Mouse (Mus musculus) left cerebral cortex, postnatal 14 days (tissue): ENCODE results near the gene Thegl. TPM values are rescaled to one million over a fixed set of nuclear protein-coding genes. Genes with fewer than 3 reads are reported as not detected.
"Not testable (repeated sequence)": the region's sequence is repeated elsewhere in the genome, so short reads cannot be mapped to it uniquely, and the experiment has no call there.

Source experiments
- DNase-seq, 2 experiments: peaks; one replicate each; pipeline ENCODE4 v3.0.0; 2021 to 2022; ENCODE audit warnings: low spot score in 2 of 2, mixed read lengths in 1 of 2
- intact Hi-C: fragments of 180-260 bp; cut with DNase I; formaldehyde crosslinking; loops from one replicate; pipeline ENCODE4 v1.15.1; 2025
- total RNA-seq, 2 experiments: library from RNA; stranded (reverse); gene quantifications; 2 replicates each; pipeline ENCODE4 v1.2.3; 2021

Gene Thegl
- total RNA-seq, 2 experiments from 2014 or later, result 0.55 to 0.83 TPM

- intact Hi-C loops, result loop anchor here (2.0 to 5.0 kb wide), 2 partner anchors 79 to 127 kb away; no protein-coding TSS in a partner anchor
- no peak for DNase-seq
Observed at GRCm38 (mm10) chr5:77089901-77090300, 74.1 kb downstream of the Thegl start.

- DNase-seq, result peak in 1 of 2 experiments; percentile 58
Observed at GRCm38 (mm10) chr5:77090521-77091096, 74.8 kb downstream of the Thegl start.

GRCm38 (mm10) chr5:77091923-77092322, 76.1 kb downstream of the Thegl start:
- DNase-seq, result no peak
- intact Hi-C loops, result loop anchor here (5.0 kb wide), 1 partner anchor 125 kb away; no protein-coding TSS in a partner anchor

More at GRCm38 (mm10) chr5:77090521-77091096, 74.8 kb downstream of the Thegl start:
- intact Hi-C loops, result loop anchor here (5.0 kb wide), 1 partner anchor 127 kb away; no protein-coding TSS in a partner anchor

GRCm38 (mm10) chr5:77092531-77092930, 76.7 kb downstream of the Thegl start:
- intact Hi-C loops, result loop anchor here (5.0 kb wide), 1 partner anchor 125 kb away; no protein-coding TSS in a partner anchor
- no peak for DNase-seq

GRCm38 (mm10) chr5:77093961-77094360, 78.1 kb downstream of the Thegl start:
- intact Hi-C loops, result loop anchor here (5.0 kb wide), 1 partner anchor 123 kb away; no protein-coding TSS in a partner anchor
- no peak for DNase-seq

GRCm38 (mm10) chr5:77094510-77095491, 79.0 kb downstream of the Thegl start:
- intact Hi-C loops, result loop anchor here (5.0 kb wide), 1 partner anchor 122 kb away; no protein-coding TSS in a partner anchor
- peak; percentile 32 to 53 for DNase-seq

GRCm38 (mm10) chr5:77096194-77096593, 80.4 kb downstream of the Thegl start:
- intact Hi-C loops, DNase-seq: not testable (repeated sequence)

- intact Hi-C loops, result no loop called here
Observed at GRCm38 (mm10) chr5:77097686-77098085, 81.9 kb downstream of the Thegl start.

GRCm38 (mm10) chr5:77098874-77099273, 83.1 kb downstream of the Thegl start:
- no peak for DNase-seq
- intact Hi-C loops, result no loop called here

More at GRCm38 (mm10) chr5:77097686-77098085, 81.9 kb downstream of the Thegl start:
- no peak for DNase-seq

GRCm38 (mm10) chr5:77099317-77099996, 83.6 kb downstream of the Thegl start:
- intact Hi-C loops, result no loop called here
- no peak for DNase-seq

- intact Hi-C loops, result no loop called here
- DNase-seq, result no peak
Observed at GRCm38 (mm10) chr5:77099997-77100380, 84.2 kb downstream of the Thegl start.

- DNase-seq, result no peak
- intact Hi-C loops, result no loop called here
Observed at GRCm38 (mm10) chr5:77100691-77101090, 84.9 kb downstream of the Thegl start.

GRCm38 (mm10) chr5:77102522-77103365, 86.9 kb downstream of the Thegl start:
- no peak for DNase-seq
- intact Hi-C loops, result no loop called here

GRCm38 (mm10) chr5:77107146-77107822, 91.5 kb downstream of the Thegl start:
- intact Hi-C loops, result no loop called here
- no peak for DNase-seq

- DNase-seq, result no peak
- intact Hi-C loops, result no loop called here
Observed at GRCm38 (mm10) chr5:77108806-77109205, 93.0 kb downstream of the Thegl start.

- no peak for DNase-seq
- intact Hi-C loops, result no loop called here
Observed at GRCm38 (mm10) chr5:77109814-77110213, 94.0 kb downstream of the Thegl start.
